Mouse (Mus musculus): ENCODE measurements around the gene H60b.
"Not testable (repeated sequence)": the region's sequence is repeated elsewhere in the genome, so short reads cannot be mapped to it uniquely, and the experiment has no call there.

Gene H60b

DNA sequence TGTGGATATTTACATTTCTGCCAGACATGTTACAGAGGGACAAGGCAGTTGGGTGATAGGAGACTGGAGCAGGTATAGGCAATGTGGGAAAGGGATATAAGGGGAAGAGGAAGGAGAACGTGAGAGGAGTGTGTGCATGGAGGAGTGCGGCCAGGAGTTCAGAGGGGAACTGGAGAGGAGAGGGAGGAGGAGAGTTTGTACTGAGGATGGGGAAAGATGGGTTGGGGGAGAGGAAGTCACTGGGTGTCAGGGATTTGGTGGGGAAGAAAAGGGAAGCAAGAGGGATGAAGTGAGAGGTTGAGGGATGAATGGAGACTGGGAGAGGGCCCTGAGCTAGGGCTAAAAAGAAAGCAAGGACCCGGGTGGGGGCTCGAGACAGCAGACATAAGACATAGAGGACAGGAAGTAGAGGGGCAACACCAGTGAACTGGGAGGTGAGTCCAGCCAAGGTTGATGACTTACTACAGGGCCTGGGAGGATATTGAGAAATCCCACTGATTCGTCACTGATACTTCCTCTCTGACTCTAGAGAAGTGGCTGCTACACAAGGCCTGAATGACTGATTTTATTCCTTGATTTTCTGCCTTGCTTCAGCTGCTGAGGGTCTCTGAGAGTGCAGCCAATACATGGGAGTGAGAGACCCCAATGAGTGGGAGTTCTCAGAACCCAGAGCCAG lies 7.1 kb downstream of the H60b start:
- DNase-seq: not testable (repeated sequence)

DNA sequence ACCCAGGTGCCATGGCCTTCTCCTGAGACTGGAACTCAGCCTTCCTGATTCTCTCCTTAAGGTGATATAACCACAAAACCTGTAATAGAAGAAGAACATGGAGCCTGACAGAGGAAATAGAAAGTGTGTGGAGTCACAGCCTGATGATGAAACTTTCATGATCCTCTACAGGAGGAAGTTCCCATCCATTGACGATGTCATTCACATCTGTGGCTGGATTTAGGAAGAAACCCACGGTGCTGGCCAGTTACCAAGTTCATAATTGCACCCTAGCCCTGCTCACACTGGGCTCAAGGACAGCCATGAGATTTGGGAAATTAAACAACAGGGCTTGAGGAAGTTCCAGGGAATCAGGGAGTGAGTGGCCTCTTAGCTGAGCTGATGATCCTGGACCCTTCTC lies 7.6 kb downstream of the H60b start:
- DNase-seq: not testable (repeated sequence)

DNA sequence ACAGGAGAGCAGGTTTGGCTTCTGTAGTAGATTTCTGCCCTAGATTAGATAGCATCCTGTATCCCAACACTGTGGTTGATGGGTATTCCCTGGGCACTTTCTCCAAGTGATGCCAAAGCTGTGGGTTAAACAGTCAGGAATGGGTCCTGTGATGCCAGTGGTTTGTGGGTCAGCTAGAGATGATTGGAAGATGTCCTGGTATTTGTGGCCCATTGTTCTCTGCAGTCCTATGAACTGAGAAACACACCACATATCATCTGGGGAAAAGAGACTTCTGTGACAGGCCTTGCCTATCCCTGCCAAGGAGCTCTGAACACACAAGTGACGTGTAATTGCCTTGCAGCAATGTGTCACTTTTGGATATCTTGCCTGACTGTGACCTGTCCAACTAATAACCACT lies 8.7 kb downstream of the H60b start:
- DNase-seq: not testable (repeated sequence)

DNA sequence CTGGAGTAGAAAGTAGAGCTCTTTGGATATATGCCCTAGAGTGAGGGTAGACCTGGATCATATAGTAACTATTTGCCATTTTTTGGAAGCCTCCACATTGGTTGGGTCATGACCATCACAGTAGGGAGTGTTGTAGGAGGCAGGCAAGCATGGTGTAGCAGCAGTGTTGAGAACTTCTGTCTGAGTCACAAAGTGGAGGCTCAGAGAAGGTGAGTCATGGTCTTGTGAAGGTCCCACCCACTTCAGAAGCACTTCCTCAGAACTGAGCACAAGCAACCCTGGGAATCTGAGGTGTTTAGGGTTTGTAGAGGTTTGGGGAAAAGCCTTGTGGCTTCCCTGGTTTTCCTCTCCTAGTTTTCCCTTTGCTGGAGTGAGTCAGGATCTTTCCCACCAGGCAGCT lies 10.7 kb downstream of the H60b start:
- DNase-seq: not testable (repeated sequence)

DNA sequence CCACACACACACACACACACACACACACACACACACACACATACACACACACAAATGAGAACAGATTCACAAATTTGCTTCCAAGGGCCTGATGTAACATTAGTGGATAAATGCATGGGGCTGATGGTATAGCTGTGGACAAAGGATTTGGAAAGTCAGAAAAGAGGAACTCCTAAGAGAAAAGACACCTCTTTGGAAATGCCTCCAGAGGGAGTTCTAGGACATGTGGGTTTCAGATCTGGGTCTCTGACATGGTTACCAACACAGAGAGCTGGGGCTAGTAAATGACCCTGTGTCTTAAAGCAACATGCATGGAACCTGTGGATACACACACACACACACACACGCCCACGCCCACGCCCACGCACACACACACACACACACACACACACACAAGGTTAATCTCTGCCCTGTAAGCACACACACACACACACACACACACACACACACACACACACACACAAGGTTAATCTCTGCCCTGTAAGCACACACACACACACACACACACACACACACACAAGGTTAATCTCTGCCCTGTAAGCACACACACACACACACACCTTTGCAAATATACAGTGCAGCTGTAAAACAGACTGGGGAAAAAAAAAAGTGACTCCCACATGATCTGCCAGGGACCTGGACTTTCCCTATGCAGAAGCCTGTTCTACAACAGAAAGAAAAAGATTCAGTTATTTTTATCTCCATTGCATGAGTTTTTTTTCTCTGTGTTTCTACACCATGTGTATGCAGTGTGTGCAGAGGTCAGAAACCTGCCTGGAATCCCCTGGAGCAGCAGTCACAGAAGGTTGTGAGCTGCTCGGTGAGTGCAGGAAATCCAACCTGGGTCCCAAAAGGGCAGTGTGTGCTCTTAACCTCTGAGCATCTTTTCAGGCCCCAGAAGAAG lies 14.3 kb downstream of the H60b start:
- DNase-seq: not testable (repeated sequence)

DNA sequence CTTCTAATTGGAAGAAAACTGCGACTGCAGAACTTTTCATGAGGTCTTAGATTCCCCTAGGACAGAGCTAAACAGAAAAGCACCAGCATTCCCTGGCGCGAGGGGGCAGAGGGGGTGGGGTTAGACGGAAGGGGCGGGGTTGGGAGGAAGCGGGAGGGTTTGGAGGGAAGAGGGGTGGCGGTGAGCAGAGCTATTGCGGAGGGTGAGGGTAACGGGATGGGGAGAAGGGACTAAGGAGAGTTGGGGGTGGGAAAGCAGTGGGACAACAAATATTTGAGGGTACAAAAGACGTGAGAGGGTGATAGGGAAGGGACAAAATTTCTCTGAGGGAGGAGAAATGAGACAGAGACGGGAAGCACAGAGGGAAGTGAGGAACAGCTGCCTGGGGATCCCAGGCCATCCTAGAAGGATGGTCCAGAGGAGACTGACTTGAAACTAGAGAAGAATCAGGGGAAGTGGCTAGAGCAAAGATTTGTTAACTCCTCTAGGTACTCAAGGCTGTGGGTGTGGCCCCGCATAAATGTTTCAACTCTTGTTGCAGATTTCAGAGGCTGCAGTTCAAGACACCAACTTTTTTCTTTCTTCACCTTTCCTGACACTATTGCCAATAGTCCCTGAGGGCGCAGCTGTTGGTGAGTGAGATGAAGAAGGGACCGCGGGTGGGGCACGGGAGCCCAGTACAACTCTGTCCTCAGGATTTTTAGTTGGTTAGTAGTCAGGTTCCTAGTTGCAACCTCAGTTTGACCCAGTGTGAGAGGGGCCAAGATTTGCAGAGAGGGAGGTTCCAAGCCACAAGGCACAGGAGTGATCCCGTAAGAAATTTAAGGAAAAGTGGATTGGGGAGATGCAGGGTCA lies 15.2 kb downstream of the H60b start:
- DNase-seq: not testable (repeated sequence)

DNA sequence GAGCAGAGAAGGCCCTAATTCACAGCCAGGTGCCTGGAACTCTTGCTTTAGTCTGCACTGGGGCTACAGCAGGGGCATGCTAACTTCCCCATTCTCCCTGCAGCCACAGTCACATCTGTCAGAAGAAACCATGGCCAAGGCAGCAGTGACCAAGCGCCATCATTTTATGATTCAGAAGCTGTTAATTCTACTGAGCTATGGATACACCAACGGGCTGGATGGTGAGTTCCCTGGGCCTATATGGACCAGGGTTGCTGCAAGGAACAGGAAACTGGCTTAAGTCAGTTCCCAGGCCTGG lies 15.8 kb downstream of the H60b start:
- DNase-seq: not testable (repeated sequence)

DNA sequence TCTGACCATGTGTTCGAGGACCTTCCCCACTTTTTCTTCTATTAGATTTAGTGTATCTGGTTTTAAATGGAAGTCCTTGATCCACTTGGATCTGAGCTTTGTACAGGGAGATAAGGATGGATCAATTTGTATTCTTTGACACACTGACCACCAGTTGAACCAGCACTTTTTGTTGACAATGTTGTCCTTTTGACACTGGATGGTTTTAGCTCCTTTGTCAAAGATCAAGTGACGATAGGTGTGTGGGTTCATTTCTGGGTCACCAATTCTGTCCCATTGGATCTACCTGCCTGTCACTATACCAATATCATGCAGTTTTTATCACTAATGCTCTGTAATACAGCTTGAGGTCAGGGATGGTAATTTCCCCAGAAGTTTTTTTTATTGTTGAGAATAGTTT lies 18.1 kb downstream of the H60b start:
- DNase-seq: not testable (repeated sequence)

DNA sequence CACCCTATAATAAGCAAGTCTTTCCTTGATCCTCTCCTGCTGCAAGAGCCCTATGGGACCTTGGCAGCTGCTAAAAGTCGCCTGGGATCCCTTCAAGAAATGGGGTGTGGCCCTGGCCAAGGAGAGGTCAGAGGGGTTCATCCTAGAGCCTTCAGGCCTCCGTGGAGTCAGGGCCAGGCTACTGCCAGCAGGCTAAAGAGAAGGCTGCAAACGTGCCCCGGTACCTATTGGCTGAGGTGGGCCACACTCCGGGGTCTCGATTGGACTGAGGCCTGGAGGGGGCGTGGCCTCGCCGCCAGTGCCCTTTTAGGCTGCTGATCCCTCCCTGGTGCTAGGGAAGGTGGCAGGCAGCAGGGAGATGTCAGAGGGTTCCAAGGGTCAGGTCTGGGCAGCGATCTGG lies 32.6 kb downstream of the H60b start:
- not testable (repeated sequence) for DNase-seq

DNA sequence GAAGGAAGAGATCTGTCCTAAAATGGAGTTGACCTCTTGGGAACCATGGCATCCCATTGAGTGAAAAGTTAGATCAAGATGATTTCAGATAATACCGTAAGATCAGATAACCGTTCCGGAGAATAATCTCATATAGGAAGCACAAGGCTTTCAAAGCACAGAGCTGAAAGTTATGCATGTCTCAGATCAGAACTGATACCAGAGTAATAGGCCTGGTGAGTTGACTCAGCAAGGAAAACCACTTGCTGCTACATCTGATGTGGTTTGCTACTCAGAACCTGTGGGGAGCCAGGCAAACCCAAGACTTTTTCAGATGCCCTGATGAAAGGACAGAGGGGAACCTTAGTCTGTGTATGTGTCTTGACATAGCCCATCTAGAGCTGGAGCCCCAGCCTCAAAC lies 43.0 kb downstream of the H60b start:
- DNase-seq: not testable (repeated sequence)

DNA sequence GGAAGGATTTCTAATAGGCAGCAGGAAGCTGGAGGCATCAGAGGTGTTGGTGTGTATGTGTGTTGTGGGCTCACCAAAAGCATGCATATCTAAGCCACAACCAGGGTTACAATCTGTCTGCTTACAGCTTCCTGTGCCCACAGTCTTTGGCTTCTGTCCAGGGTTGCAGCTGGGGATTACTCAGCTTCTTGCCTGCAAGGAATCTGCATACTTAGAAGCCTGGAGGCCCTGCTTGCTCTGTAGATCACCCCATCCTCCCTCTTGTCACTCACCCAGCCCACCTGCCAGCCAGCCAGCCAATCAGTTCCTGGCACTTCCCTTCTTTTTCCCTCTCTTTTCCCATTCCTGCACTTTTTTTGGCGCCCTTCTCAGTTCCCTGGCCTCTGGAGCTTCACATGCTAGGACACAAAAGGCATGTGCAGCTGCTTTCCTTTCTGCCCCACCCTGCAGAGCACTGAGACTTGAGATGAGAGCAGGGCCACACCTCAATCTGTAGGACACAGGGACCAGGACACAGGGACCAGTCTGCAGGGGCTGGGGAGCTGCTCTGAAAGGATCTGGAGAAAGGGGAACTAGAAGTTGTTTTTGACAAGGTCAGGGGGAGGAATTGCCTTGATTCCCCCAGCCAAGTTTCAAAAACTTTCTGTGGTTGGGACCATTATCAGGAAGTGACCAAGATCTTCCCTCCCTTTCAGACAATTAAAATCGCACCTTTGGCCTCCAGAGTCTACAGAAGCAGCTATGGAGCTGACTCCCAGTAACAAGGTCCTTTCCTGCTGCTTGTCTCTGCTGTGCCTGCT lies 44.6 kb downstream of the H60b start:
- DNase-seq: not testable (repeated sequence)

DNA sequence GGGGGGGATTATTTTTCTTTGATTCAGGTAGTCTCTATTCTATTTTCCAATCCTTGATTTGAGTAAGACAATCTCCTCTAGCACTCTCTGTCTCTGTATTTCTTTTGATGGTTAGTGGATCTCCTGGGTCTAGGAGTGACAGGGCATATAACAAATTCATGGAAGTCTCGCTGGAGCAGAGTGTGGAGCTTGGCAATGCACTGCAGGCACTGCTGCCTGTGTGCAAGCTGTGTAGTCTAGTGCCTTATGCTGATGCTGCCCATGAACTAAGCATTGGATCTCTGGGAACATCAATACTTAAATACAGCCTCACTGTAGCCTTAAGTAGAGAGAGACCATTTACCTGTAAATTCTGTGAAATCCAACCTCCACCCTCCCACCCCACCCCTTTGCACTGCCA lies 48.1 kb downstream of the H60b start:
- DNase-seq: not testable (repeated sequence)

DNA sequence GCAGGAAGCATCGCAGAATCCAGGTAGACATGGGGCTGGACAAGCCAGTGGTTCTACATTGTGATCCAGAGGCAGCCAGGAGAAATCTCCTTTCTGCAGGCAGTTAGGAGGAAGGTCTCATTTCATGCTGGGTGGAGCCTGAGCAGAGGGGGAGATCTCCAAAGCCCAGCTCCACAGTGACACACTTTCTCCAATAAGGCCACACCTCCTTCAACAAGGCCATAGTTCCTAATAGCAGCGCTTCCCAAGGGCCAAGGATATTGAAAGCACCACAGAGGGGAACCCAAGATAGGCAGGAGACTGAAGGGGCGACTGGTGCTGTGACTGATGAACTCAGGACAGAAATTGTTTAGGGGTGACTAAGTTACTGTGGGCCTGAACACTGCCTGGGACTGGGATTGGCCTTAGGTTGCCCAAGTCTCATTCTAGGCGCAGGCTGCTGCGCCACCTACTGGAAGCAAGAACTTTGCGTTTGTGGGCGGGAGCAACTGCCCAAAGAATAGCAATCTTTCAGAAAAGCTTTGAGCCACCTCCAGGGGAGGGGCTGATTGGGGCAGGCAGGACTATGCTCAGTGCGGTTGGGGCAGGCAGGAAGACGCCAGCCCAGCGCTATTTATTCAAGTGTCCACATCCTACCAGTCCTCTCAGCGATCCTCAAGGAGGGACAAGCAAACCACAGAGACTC lies 53.8 kb downstream of the H60b start:
- peak; percentile 15 for DNase-seq

DNA sequence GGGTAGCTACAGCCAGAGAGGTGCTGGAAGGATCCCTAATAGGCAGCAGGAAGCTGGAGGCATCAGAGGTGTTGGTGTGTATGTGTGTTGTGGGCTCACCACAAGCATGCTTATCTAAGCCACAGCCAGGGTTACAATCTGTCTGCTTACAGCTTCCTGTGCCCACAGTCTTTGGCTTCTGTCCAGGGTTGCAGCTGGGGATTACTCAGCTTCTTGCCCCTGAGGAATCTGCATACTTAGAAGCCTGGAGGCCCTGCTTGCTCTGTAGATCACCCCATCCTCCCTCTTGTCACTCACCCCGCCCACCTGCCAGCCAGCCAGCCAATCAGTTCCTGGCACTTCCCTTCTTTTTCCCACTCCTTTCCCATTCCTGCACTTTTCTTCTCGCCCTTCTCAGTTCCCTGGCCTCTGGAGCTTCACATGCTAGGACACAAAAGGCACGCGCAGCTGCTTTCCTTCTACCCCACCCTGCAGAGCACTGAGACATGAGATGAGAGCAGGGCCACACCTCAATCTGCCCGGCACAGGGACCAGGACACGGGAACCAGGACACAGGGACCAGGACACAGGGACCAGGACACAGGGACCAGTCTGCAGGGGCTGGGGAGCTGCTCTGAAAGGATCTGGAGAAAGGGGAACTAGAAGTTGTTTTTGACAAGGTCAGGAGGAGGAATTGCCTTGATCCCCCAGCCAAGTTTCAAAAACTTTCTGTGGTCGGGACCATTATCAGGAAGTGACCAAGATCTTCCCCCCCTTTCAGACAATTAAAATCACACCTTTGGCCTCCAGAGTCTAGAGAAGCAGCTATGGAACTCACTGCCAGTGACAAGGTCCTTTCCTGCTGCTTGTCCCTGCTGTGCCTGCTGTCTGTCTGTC lies 65.3 kb downstream of the H60b start:
- DNase-seq: peak; percentile 5

DNA sequence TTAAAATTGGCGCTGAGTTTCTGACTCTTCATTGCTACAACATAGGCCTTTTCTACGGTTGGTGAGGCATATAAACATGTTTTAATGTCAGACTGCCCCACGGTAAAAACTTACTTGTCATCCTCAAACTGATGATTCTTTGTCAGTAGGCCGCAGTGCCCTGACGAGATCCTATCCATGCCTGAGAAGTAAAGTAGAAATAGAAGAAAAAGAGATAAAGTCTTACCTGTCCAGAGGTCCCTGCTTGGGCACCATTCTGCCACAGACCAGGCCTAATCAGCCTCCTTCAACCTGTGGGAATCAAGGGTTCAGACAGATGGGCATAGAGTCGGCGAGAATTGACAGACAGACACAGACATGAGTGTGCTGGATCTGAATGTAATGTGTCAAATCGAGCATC lies 106.7 kb downstream of the H60b start:
- no peak for DNase-seq

DNA sequence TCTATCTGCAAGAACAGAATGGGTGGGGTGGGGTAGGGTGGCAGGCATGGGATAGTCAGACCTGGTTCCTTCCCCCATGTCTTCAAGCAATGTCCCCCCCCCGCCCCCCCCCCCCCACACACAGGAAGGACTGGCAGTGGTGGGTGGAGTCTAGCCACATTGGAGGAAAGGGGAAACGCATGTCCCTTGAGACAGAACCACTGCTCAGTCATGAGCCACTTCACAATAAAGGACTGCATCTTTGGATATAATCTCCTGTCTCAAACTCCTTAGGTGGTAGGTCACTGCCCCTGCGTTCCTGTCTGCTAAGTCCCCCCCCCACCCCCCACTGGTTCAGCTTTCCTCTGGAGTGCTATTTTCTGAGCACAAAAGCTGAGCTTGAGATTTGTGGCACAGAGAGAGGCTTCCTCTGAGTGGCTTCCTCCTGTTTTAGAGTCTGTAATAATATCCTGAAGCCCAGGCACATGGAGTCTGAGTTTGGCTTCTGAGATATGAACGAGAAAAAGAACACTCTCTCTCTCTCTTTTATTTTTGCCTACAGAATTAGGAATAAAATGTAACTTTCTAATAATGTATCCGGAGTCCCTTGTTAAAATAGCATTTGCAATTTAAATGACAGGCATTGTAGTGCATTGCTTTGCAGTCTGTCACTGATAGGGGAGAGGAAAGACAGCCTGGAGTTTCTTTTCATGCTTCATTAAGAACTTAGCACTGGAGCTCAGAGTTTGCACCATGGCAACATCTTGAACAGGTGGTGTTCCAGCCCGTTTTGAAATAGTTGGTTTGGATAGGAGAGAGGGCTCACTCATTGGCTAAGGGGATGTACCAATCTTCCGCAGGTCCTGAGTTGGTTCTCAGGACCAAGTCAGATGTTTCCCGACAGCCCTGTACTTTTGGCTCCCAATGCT lies 112.7 kb downstream of the H60b start:
- DNase-seq: not testable (repeated sequence)

DNA sequence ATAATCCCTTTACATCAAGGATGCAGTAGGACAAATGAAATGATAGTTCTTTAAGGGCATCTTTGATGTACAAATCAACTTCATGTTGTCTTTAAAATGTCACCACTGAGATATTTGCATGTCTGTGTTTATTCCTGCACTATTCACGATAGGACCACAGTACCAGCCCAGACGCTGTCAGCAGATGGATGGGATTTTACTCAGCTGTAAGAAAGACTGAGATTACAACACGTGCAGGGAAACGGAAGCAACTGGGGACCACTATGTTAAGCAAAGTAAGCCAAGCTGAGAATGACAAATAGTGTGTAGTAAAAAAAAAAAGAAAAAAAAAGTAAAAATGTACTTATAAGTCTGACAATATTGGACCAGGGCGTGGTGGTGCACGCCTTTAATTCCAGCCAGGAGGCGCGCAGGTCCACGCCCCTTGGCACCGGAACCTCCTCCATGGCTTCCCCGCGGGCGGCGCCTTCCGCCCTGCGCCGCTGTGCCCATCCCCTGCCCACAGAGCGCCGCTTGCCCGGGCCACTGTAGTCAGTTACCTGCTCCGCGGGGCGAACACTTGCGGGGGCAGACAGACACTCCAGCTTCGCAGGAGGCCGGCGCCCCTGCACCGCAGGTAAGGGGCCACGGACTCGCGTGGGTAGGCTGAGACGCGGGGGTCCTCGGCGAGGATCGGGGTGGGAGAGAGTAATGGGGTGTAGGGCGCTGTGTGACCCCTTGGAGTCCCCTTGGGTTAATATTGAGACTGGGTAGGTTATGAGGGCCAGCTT lies 114.7 kb downstream of the H60b start:
- not testable (repeated sequence) for DNase-seq

DNA sequence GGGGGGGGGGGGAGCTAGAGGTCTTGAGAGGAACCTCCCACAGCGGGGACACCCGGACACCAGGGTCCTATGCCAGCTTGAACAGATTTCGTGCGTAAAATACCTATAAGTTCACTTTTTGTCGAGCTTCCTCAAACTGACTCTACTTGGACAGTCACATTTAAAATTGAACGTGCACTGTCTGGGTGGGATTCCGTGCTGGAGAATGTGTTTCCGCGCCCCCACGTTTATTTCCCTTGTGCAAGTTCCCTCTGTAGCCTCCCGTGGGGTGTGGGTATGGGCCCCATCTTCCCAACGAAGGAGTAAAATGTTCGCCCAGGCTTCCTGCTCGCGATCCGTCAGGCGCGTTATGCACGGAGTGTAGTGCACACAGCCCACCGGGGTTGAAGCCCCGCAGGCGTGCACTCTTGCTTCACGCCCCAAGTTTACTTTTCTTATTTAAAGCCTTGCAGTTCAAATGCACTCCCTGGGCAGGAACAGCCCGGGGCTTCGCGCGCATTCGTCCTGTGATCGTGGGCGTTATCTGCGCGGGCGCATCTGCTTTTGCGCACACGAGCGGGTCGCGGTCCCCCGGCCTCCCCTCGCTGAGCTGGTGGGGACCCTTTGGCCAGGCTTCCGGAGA lies 115.4 kb downstream of the H60b start:
- DNase-seq: no peak

All from right cerebral cortex, postnatal 25 days (tissue).